Mouse (Mus musculus) cerebellum, adult 9-11 months (tissue): Measurements from ENCODE around the gene Tmem179.

Source experiments
- DNase-seq: peaks from one replicate; pipeline ENCODE4 v3.0.0; 2022

Gene Tmem179

GRCm38 (mm10) chr12:112457839-112458238 is 58.7 kb downstream of the Tmem179 start:
- DNase-seq, result no peak

GRCm38 (mm10) chr12:112456144-112456713 is 60.3 kb downstream of the Tmem179 start:
- DNase-seq, result no peak

- no peak for DNase-seq
These were observed 64.7 kb downstream of the Tmem179 start for GRCm38 (mm10) chr12:112451826-112452225.

GRCm38 (mm10) chr12:112451381-112451780 is 65.2 kb downstream of the Tmem179 start:
- no peak for DNase-seq

GRCm38 (mm10) chr12:112450883-112451282 is 65.7 kb downstream of the Tmem179 start:
- DNase-seq, result peak; percentile 33
